Comparison of ENCODE assay signal across 8 mouse cellular contexts in the genomic region with DNA sequence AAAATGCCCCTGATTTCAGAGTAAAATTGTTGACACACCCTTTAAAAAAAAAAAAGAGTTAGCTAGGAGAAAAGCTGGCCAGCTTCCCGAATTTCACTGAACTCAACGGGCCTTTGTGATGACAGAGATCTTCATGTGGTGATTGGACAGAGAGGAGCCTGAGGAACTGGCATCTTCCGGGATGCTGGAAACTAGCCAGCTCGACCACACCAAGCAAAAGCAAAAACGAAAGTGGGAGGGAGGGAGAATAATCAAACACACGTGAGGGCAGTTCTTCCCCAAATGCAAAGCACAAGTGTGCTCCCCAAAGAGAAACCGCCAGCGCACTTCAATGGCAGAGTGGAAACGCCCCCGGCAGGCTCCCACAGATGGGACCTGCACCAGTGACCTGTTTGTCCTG. TPM values are rescaled to one million over a fixed set of nuclear protein-coding genes. Genes with fewer than 3 reads are reported as not detected.
DNase-seq lines count a peak whose midpoint lies in the region; ATAC-seq and TF ChIP-seq lines count a peak whose summit lies in the region.

No protein-coding gene starts in this region.

- no peak for TF ChIP-seq CTCF in cortical plate, adult 2 months (IDR thresholded peaks at IDR 0.05; ENCODE audit: extremely low read depth, insufficient read depth, low read length)
- TF ChIP-seq CTCF in thymus, adult 2 months (IDR thresholded peaks at IDR 0.05; ENCODE audit: borderline replicate concordance, control insufficient read depth, extremely low read depth, insufficient read depth, low read length, poor library complexity) = no peak

- no peaks in the 10 kb centered on the region for H3K9me3 ChIP-seq in heart, embryonic 13.5 days
- H3K9me3 ChIP-seq in kidney, embryonic 16.5 days (ENCODE audit: low read length) = no peaks in the 10 kb centered on the region
- H3K9me3 ChIP-seq in stomach, embryonic 14.5 days (ENCODE audit: control insufficient read depth, low read depth, low read length) = no peaks in the 10 kb centered on the region

- ATAC-seq in heart, embryonic 13.5 days (ENCODE audit: extremely low read depth, insufficient number of reproducible peaks, low FRiP score, low TSS enrichment) = no peak
- no peak for ATAC-seq in kidney, embryonic 16.5 days (ENCODE audit: low FRiP score, low TSS enrichment)
- no peak for ATAC-seq in stomach, embryonic 14.5 days (ENCODE audit: insufficient number of reproducible peaks, insufficient read depth, low FRiP score, low read depth)

- H3K4me3 ChIP-seq in cortical plate, adult 2 months (ENCODE audit: insufficient read depth, low read length) = 0 out of 2 replicates have a peak overlapping the region, but pooled peaks have one; percentile 21
- peak overlapping the region; percentile 53 for H3K4me3 ChIP-seq in heart, embryonic 13.5 days
- H3K4me3 ChIP-seq in kidney, embryonic 16.5 days (ENCODE audit: low read length) = peak overlapping the region; percentile 34
- H3K4me3 ChIP-seq in stomach, embryonic 14.5 days (ENCODE audit: low read depth, low read length) = 0 out of 2 replicates have a peak overlapping the region, but pooled peaks have one; percentile 8
- H3K4me3 ChIP-seq in thymus, adult 2 months (ENCODE audit: control insufficient read depth, insufficient read depth, low read length) = no peak overlapping the region; the same call in 1 of the 2 replicates

- WGBS in heart, embryonic 13.5 days = 24% methylated on average over 10 of the region's 10 CpGs
- WGBS in kidney, embryonic 16.5 days = 33% methylated on average over 10 of the region's 10 CpGs
- 36% methylated on average over 10 of the region's 10 CpGs for WGBS in stomach, embryonic 14.5 days
- 4% methylated on average over 10 of the region's 10 CpGs for WGBS in thymus, adult 2 months

- no peak for TF ChIP-seq POLR2A in cortical plate, adult 2 months (IDR thresholded peaks at IDR 0.05; ENCODE audit: extremely low read depth, insufficient read depth, low read length)
- TF ChIP-seq POLR2A in thymus, adult 2 months (IDR thresholded peaks at IDR 0.05; ENCODE audit: control insufficient read depth, extremely low read depth, insufficient read depth, low read length, poor library complexity) = no peak

- H3K27ac ChIP-seq in cortical plate, adult 2 months (ENCODE audit: insufficient read depth, low read length) = no peak overlapping the region
- no peak overlapping the region for H3K27ac ChIP-seq in heart, embryonic 13.5 days (replicated peaks)
- no peak overlapping the region for H3K27ac ChIP-seq in kidney, embryonic 16.5 days (ENCODE audit: low read length)
- no peak overlapping the region for H3K27ac ChIP-seq in stomach, embryonic 14.5 days (ENCODE audit: low read length)
- H3K27ac ChIP-seq in thymus, adult 2 months (ENCODE audit: control insufficient read depth, insufficient read depth, low read length) = no peak overlapping the region

- peak; percentile 61 to 76 for DNase-seq in right cerebral cortex, postnatal 10 days (ENCODE audit: low spot score in 2 of 2)
- no peak for DNase-seq in right cerebral cortex, adult 18-20 months
- peak; percentile 90 for DNase-seq in lung, postnatal 10 days
- DNase-seq in thymus, adult 2 months = no peak

- H3K4me1 ChIP-seq in cortical plate, adult 2 months (ENCODE audit: control insufficient read depth, insufficient read depth, low read length) = no peaks in the 10 kb centered on the region
- H3K4me1 ChIP-seq in heart, embryonic 13.5 days = peaks cover 37% of the 10 kb centered on the region
- H3K4me1 ChIP-seq in kidney, embryonic 16.5 days (ENCODE audit: insufficient read depth, low read length) = peaks cover 42% of the 10 kb centered on the region
- H3K4me1 ChIP-seq in stomach, embryonic 14.5 days (ENCODE audit: control insufficient read depth, insufficient read depth, low read length) = peaks cover 16% of the 10 kb centered on the region; the same call in 1 of the 2 replicates
- peaks cover 7% of the 10 kb centered on the region for H3K4me1 ChIP-seq in thymus, adult 2 months (replicated peaks; ENCODE audit: control insufficient read depth, insufficient read depth, low read length)

- H3K4me2 ChIP-seq in heart, embryonic 13.5 days = peak overlapping the region; percentile 73
- peak overlapping the region; percentile 66 for H3K4me2 ChIP-seq in kidney, embryonic 16.5 days (replicated peaks; ENCODE audit: low read depth, low read length)
- H3K4me2 ChIP-seq in stomach, embryonic 14.5 days (replicated peaks; ENCODE audit: low read depth, low read length) = peak overlapping the region; percentile 53

- H3K9ac ChIP-seq in heart, embryonic 13.5 days = peak overlapping the region; percentile 50; the same call in 1 of the 2 replicates
- 0 out of 2 replicates have a peak overlapping the region, but pooled peaks have one; percentile 2 for H3K9ac ChIP-seq in kidney, embryonic 16.5 days (replicated peaks; ENCODE audit: low read length)
- no peak overlapping the region for H3K9ac ChIP-seq in stomach, embryonic 14.5 days (replicated peaks; ENCODE audit: low read depth, low read length)

- peaks cover 33% of the 10 kb centered on the region for H3K27me3 ChIP-seq in heart, embryonic 13.5 days (replicated peaks)
- H3K27me3 ChIP-seq in kidney, embryonic 16.5 days (ENCODE audit: insufficient read depth, low read length) = peaks cover 8% of the 10 kb centered on the region; the same call in 1 of the 2 replicates
- no peaks in the 10 kb centered on the region; the same call in 1 of the 2 replicates for H3K27me3 ChIP-seq in stomach, embryonic 14.5 days (ENCODE audit: control insufficient read depth, insufficient read depth, low read length)
- peaks cover 2% of the 10 kb centered on the region; the same call in 1 of the 2 replicates for H3K27me3 ChIP-seq in thymus, adult 2 months (ENCODE audit: control insufficient read depth, insufficient read depth, low read length)

- H3K36me3 ChIP-seq in heart, embryonic 13.5 days = no peaks in the 10 kb centered on the region
- H3K36me3 ChIP-seq in kidney, embryonic 16.5 days (ENCODE audit: insufficient read depth, low read length) = no peaks in the 10 kb centered on the region
- H3K36me3 ChIP-seq in stomach, embryonic 14.5 days (ENCODE audit: control insufficient read depth, insufficient read depth, low read length) = no peaks in the 10 kb centered on the region
- H3K36me3 ChIP-seq in thymus, adult 2 months (ENCODE audit: control insufficient read depth, insufficient read depth, low read length) = no peaks in the 10 kb centered on the region

RNA-seq across cellular contexts. Expression of a gene that starts 0.8 kb away (rescaled TPM):
- polyA plus RNA-seq in cortical plate, adult 2 months (2012; rRNA removed) = 17.8 and 18.2 TPM in 2 replicates
- polyA plus RNA-seq in heart, embryonic 13.5 days (2015; fragmentation: Nextera tagmentation; extraction: Ambion mirVana) = 11.4 and 12.3 TPM in 2 replicates
- 20.8 and 23.3 TPM in 2 replicates for polyA plus RNA-seq in kidney, embryonic 16.5 days (2015; fragmentation: Nextera tagmentation; extraction: Ambion mirVana)
- 37.7 and 40.3 TPM in 2 replicates for polyA plus RNA-seq in stomach, embryonic 14.5 days (2014; fragmentation: Nextera tagmentation; extraction: Ambion mirVana)
- 0.52 and 1.6 TPM in 2 replicates for polyA plus RNA-seq in thymus, adult 2 months (2012; rRNA removed)

RNA-seq across cellular contexts. Expression of a gene that starts 26.7 kb away (rescaled TPM):
- 1.6 TPM in 2 replicates for polyA plus RNA-seq in cortical plate, adult 2 months (2012; rRNA removed)
- polyA plus RNA-seq in heart, embryonic 13.5 days (2015; fragmentation: Nextera tagmentation; extraction: Ambion mirVana) = 11.3 and 12.9 TPM in 2 replicates
- 14.3 and 15.8 TPM in 2 replicates for polyA plus RNA-seq in kidney, embryonic 16.5 days (2015; fragmentation: Nextera tagmentation; extraction: Ambion mirVana)
- 6.6 and 7.0 TPM in 2 replicates for polyA plus RNA-seq in stomach, embryonic 14.5 days (2014; fragmentation: Nextera tagmentation; extraction: Ambion mirVana)
- 0.80 and 0.97 TPM in 2 replicates for polyA plus RNA-seq in thymus, adult 2 months (2012; rRNA removed)

Comparison
In these comparisons a context has a peak if more than half of its experiments do, and no peak if none do; other contexts are left out.
1. DNase-seq: peak in right cerebral cortex, postnatal 10 days (2 of 2) and lung, postnatal 10 days (single experiment); none in right cerebral cortex, adult 18-20 months (single experiment) and thymus, adult 2 months (single experiment).
2. Peak in every context shown above with its lines, with median percentiles within 50 percentile points of each other: H3K4me2 ChIP-seq.